Mouse (Mus musculus) adrenal gland, adult 2 months (tissue): Measurements from ENCODE around the gene Mpp4. TPM values are rescaled to one million over a fixed set of nuclear protein-coding genes. Genes with fewer than 3 reads are reported as not detected.

Experiments
- DNase-seq: peaks from one replicate; pipeline ENCODE4 v3.0.0; 2021
- long read RNA-seq: library from polyadenylated mRNA; stranded (forward); transcript quantifications from one replicate; pipeline ENCODE4 v2.0.0, GENCODE M21; 2021
- polyA plus RNA-seq: library from polyadenylated mRNA; depleted of rRNA; stranded (reverse); fragments of >200 nt; gene quantifications from 2 replicates; pipeline ENCODE4 v1.2.3, GENCODE M21; 2012; rRNA removed
- total RNA-seq, 2 experiments: library from RNA; stranded (reverse); gene quantifications; 2 replicates each; pipeline ENCODE4 v1.2.3; 2021

The Mpp4 gene
- total RNA-seq (under 1 TPM in 1 of 2 experiments, not detected in 1; 0.37 TPM), polyA plus RNA-seq (0.51 and 0.62 TPM in 2 replicates)
- long read RNA-seq = 0 reads

GRCm38 (mm10) chr1:59163030-59163461, at the start of gene Mpp4:
Mpp4 (minus strand) TSS chr1:59163389.
- DNase-seq = peak; percentile 10

GRCm38 (mm10) chr1:59212951-59213350, 49.8 kb upstream of the Mpp4 start:
- no peak for DNase-seq

- DNase-seq = no peak
These were observed 49.0 kb upstream of the Mpp4 start for GRCm38 (mm10) chr1:59212076-59212779.

DNA sequence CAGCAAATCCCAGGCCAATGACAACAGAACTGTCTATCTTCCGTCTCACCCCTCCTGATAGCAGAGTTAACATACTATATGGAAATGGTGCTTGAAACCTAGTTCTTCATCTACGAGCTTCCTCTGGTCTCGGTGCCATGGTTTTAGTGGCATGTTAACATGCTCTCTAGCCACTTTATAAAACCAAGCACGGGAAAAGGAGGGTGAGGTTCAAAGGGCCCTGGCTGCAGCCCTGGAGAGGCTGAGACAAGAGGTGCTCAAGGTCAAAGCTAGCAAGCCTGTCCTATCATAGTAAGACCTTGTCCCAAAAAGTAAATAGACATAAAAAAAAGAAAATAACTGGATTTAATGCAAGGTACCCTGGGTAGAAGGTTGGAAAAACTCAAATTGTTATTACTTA, 48.5 kb upstream of the Mpp4 start:
- DNase-seq = no peak

DNA sequence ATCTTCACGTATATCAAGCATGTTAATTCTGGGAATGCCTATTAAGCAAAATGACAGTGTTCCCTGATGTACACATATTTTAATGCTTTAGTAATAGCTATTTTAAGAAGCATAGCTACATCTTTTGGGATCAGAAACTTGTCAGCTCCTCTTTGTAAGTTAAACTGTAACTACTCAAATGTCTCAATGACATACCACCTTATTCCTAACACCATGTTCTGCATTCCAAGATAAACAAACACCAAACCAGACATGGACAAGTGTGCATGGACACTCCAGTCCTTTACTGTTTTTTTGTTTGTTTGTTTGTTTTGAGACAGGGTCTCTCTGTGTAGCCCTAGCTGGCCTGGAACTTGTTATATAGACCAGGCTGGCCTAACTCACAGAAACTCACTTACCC, 45.1 kb upstream of the Mpp4 start:
- no peak for DNase-seq

DNA sequence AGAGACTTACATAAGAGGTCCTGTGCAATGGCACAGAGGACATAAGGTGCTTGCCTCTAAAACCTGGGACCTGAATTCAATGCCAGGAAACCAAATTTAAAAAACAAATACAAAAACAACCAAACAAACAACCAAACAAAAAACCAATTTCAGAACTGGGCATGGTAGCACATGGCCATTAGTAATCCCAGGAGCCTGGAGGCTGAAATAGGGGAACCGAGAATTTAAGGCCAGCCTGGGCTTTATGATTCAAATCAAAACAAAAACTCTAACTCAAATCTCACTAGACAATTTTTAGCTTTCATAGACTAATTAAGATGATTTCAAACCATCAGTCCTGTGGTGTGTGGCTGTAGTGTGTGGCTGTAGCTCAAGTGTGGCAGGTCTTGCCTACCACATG, 41.3 kb upstream of the Mpp4 start:
- no peak for DNase-seq

DNA sequence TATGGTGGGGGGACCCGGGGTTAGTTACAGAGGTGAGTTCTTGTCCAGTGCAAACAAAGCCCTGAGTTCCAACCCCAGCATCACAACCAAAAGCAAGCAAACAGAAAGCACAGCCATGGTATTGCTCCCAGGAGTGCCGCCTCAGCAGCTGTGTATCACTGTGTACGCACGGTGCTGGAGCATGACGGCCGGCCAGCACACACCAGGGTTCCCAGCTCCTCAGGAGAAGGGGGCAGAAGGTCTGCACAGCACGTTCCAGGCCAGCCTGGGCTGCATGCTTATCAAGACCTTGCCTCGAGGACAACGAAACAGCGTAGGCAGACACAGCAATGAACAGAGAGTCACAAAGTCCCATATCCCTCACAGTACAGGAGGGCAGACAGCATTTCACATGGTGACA, 39.2 kb upstream of the Mpp4 start:
- DNase-seq = no peak

DNA sequence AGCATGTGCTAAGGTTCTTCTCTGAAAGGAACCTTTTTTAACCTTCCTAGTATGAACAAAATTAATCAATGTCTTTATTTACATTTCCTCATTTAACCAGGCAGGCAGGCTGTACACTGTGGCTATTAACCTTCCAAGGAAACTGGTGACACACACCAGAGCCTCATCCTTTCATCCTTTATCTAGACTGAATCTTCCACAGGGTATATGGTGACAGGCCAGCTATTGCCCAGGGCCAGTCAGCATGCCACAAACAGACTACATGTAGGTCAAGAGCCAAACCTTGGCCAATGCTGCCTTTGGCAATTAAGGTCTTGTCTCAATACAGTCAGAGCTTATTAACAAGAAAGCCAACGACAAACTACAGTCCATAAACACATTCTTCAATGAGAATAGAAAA, 38.4 kb upstream of the Mpp4 start:
- peak; percentile 31 for DNase-seq

GRCm38 (mm10) chr1:59200960-59201359, 37.8 kb upstream of the Mpp4 start:
- DNase-seq = no peak

- no peak for DNase-seq
These were observed 31.8 kb upstream of the Mpp4 start for GRCm38 (mm10) chr1:59194979-59195378.

- no peak for DNase-seq
These were observed 24.6 kb upstream of the Mpp4 start for GRCm38 (mm10) chr1:59187786-59188185.

GRCm38 (mm10) chr1:59186317-59186716, 23.1 kb upstream of the Mpp4 start:
- DNase-seq = no peak

GRCm38 (mm10) chr1:59185410-59185809, 22.2 kb upstream of the Mpp4 start:
- DNase-seq = no peak

GRCm38 (mm10) chr1:59183045-59183444, 19.9 kb upstream of the Mpp4 start:
- DNase-seq = no peak

DNA sequence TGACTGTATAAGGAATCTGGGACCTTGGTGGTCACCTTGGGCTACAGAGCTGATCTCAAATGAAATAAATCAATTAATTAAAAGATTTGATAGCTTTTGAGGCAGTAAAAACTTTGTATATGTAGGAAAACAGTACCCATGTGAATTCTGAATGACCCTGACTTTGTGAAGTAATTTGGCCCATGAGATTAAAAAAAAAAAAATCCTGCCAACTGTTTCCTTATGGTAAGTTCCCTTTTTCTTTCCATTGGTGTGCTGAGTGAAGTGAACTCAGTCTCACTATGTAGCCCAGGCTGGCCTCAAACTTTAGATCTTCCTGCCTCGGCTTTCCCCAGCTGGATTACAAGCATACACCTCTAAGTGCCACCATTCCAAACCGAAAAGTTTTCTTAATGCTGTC, 19.2 kb upstream of the Mpp4 start:
- no peak for DNase-seq

DNA sequence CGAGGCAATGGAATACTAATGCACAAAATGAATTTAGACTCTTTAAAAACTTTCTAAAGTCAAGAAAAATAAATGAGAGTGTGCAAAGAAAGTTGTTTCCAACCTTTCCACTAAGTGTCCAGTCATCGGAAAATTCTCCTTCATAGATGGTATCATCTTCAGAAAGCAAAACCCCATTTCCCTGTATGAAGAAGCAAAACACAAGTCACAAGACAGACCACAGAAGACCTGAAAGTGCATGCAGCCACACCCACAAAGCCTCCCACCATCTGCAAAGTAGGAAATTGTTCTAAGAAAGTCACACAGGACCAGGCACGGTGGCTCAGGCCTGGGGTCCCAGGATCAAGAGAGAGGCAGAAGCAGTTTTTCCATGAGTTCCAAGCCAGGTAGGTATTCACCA, 16.8 kb upstream of the Mpp4 start:
- no peak for DNase-seq

GRCm38 (mm10) chr1:59178401-59178800, 15.2 kb upstream of the Mpp4 start:
- DNase-seq = no peak

DNA sequence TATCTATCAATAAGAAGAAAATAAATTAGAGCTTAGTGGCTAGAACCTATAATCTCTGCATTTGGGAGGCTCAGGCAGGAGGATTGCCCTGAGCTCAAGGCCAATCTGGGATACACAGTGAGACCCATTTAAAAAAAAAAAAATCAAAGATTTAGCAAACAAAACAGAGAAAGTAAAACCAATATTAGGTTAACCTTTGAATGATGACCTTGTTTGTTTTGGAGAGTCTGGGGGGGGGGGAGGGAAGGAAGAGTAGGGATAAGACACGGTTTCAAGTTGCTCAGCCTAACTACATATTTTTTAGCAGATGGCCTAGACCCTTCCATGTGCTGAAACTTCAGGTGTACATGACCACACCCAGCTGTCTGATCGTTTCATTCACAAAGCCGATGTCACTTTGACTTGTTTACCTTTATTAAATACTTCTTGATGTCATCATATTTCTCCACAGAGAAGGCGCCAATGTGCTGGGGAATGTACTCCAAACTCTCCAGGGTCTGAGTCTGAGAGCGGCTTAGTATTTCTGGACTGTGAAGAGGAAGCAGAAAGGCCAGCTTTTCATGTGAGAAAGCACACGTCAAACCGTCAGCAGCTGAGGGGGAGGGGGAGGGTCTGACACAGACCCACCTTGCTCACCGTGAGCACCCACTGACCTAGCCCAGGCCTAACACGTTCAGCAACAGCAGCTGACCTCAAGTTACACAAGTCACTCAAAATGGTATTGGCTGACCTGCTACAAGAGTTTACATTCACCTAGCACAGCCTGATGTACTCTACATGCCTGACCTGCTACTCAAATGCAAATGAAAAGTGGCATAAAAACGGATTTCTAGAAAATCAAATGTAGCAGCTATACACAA, 11.6 kb upstream of the Mpp4 start:
- no peak for DNase-seq

GRCm38 (mm10) chr1:59173023-59173422, 9.8 kb upstream of the Mpp4 start:
- no peak for DNase-seq

DNA sequence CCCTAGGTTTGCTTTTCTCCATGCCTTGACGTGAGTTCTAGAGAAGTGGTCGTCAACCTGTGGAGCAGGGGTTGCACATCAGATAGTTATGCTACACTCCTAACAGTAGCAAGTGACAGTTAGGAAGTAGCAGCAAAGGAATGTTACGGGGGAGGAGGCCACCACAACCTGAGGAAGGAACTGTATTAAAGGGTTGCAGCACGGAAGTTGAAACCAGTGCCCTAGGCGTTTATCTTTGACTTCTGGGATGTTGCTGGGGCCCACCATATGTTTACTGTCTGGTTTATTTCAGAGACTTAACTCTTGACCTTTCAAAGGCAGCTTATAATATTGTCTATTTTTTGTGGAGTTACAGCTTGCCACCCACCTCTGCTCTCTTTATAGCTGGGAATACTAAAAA, 8.7 kb upstream of the Mpp4 start:
- no peak for DNase-seq

DNA sequence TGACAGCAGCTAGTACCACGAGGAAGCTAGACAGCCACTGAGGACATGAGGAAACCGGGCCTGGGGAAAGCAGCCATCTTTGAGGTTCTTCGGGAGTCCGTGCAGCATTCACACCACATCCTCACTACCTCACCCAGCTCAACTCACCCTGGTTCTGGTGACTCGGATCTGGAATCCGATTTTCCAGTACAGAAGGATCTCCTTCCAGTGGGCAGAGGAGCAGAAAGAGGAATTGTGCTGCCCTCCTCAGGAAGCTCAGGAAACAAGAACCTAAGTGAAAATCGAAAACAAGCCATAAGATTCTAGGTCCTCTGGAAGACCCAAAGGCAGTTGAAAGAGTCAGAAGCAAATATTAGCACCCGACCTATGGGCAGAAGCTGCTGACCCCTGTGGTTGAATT, 7.1 kb upstream of the Mpp4 start:
- no peak for DNase-seq

DNA sequence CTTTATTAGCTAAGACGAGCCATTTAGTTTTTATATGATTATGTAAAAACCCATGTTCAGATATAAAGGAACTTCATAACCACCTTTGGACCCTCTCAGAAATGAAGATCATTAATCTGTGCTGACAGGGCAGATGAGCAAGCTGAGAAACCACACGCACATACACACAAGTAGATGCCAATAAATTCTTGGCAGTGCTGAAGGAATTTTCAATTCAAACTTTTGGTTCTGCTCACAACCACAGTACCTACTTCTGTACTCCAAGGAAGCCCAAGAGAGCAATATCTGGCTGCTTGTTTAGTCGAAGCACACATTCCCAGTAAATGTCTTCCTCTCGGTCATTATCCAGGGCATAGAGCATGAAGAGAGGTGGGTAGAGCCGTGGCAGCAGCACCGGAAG, 6.4 kb upstream of the Mpp4 start:
- DNase-seq = no peak

DNA sequence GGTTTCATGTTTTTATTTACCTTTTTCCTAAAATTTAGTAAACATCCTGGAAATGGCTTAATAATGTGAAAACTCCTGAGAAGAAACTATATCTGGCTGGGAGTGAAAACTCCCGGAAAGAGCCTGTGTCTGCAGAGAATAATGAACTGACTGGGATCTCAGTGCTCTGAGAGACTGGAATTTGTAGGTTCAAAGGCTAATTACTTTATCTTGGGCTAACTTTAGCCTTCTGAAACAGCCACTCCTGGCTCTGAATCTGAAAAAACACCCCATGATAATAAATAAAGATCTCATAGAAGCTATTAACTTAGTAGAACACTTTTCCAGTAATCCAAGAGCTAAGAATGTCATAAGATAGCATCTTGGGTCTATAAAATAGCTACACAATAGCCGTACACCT, 5.4 kb upstream of the Mpp4 start:
- DNase-seq = no peak
